Mouse (Mus musculus) cerebellum, adult 9-10 months (tissue): ENCODE measurements at regions not wholly inside any gene's neighbourhood (a gene's known extent, or its start where the extent isn't known, plus 50 kb on each side); places are given as distances from the start of the nearest gene placed in this dataset.

Experiments
- DNase-seq: peaks from one replicate; pipeline ENCODE4 v3.0.0; 2022

- no peak for DNase-seq
Measured at GRCm38 (mm10) chr5:50122829-50123241, 64.0 kb upstream of the Adgra3 start.

- no peak for DNase-seq
Measured at GRCm38 (mm10) chr5:50119860-50120259, 61.1 kb upstream of the Adgra3 start.
